Mouse (Mus musculus): ENCODE results near the gene Nfix. TPM values are rescaled to one million over a fixed set of nuclear protein-coding genes. Genes with fewer than 3 reads are reported as not detected.
A peak's percentile ranks its signal among the peaks of the same experiment; 100 is the strongest.

Nfix gene
- polyA plus RNA-seq, 1 experiment, result not detected

- WGBS, result 86% methylated on average over 17 of the region's 17 CpGs
- no peak for TF ChIP-seq POLR2A (IDR thresholded peaks at IDR 0.05; ENCODE audit: insufficient read depth, low read depth, low read length)
- TF ChIP-seq CTCF (IDR thresholded peaks at IDR 0.05; ENCODE audit: insufficient read depth, low read depth, low read length), result no peak
- Histone ChIP-seq H3K27ac (ENCODE audit: insufficient read depth, low read depth, low read length) (no peak overlapping the region), H3K4me1 (ENCODE audit: control insufficient read depth, insufficient read depth, low read length) (peaks cover 12% of the 10 kb centered on the region), H3K4me3 (ENCODE audit: insufficient read depth, low read depth, low read length) (no peak overlapping the region)
These were observed 16.0 kb upstream of the Nfix start for GRCm38 (mm10) chr8:84816117-84816516.

- TF ChIP-seq CTCF (IDR thresholded peaks at IDR 0.05; ENCODE audit: insufficient read depth, low read depth, low read length) (peak; percentile 64), POLR2A (IDR thresholded peaks at IDR 0.05; ENCODE audit: insufficient read depth, low read depth, low read length) (no peak)
- WGBS, result 25% methylated on average over 9 of the region's 9 CpGs
- Histone ChIP-seq H3K4me3 (ENCODE audit: insufficient read depth, low read depth, low read length) (no peak overlapping the region), H3K27ac (ENCODE audit: insufficient read depth, low read depth, low read length) (no peak overlapping the region), H3K4me1 (ENCODE audit: control insufficient read depth, insufficient read depth, low read length) (peaks cover 17% of the 10 kb centered on the region)
These were observed 15.4 kb upstream of the Nfix start for GRCm38 (mm10) chr8:84815547-84815946.

- peaks cover 17% of the 10 kb centered on the region for H3K4me1 ChIP-seq (ENCODE audit: control insufficient read depth, insufficient read depth, low read length)
- no peak overlapping the region for H3K27ac ChIP-seq (ENCODE audit: insufficient read depth, low read depth, low read length)
- TF ChIP-seq POLR2A (IDR thresholded peaks at IDR 0.05; ENCODE audit: insufficient read depth, low read depth, low read length) (no peak), CTCF (IDR thresholded peaks at IDR 0.05; ENCODE audit: insufficient read depth, low read depth, low read length) (no peak)
- H3K4me3 ChIP-seq (ENCODE audit: insufficient read depth, low read depth, low read length), result no peak overlapping the region
- 38% methylated on average over 19 of the region's 19 CpGs for WGBS
These were observed 14.7 kb upstream of the Nfix start for GRCm38 (mm10) chr8:84814555-84815441.

- H3K4me1 ChIP-seq (ENCODE audit: control insufficient read depth, insufficient read depth, low read length), result peaks cover 17% of the 10 kb centered on the region
- H3K4me3 ChIP-seq (ENCODE audit: insufficient read depth, low read depth, low read length), result no peak overlapping the region
- WGBS, result 66% methylated on average over 11 of the region's 11 CpGs
- TF ChIP-seq POLR2A (IDR thresholded peaks at IDR 0.05; ENCODE audit: insufficient read depth, low read depth, low read length) (no peak), CTCF (IDR thresholded peaks at IDR 0.05; ENCODE audit: insufficient read depth, low read depth, low read length) (no peak)
- no peak overlapping the region for H3K27ac ChIP-seq (ENCODE audit: insufficient read depth, low read depth, low read length)
These were observed 14.1 kb upstream of the Nfix start for GRCm38 (mm10) chr8:84814240-84814554.

GRCm38 (mm10) chr8:84813830-84814229, 13.7 kb upstream of the Nfix start:
- H3K4me3 ChIP-seq (ENCODE audit: insufficient read depth, low read depth, low read length), result no peak overlapping the region
- H3K4me1 ChIP-seq (ENCODE audit: control insufficient read depth, insufficient read depth, low read length), result peaks cover 17% of the 10 kb centered on the region
- no peak overlapping the region for H3K27ac ChIP-seq (ENCODE audit: insufficient read depth, low read depth, low read length)
- no peak for TF ChIP-seq CTCF (IDR thresholded peaks at IDR 0.05; ENCODE audit: insufficient read depth, low read depth, low read length)
- TF ChIP-seq POLR2A (IDR thresholded peaks at IDR 0.05; ENCODE audit: insufficient read depth, low read depth, low read length), result no peak
- 76% methylated on average over 3 of the region's 3 CpGs for WGBS

GRCm38 (mm10) chr8:84813059-84813458, 12.9 kb upstream of the Nfix start:
- no peak overlapping the region for H3K4me3 ChIP-seq (ENCODE audit: insufficient read depth, low read depth, low read length)
- H3K4me1 ChIP-seq (ENCODE audit: control insufficient read depth, insufficient read depth, low read length), result peaks cover 17% of the 10 kb centered on the region
- no peak for TF ChIP-seq POLR2A (IDR thresholded peaks at IDR 0.05; ENCODE audit: insufficient read depth, low read depth, low read length)
- no peak for TF ChIP-seq CTCF (IDR thresholded peaks at IDR 0.05; ENCODE audit: insufficient read depth, low read depth, low read length)
- no peak overlapping the region for H3K27ac ChIP-seq (ENCODE audit: insufficient read depth, low read depth, low read length)
- under 1% methylated on average over 5 of the region's 5 CpGs for WGBS

GRCm38 (mm10) chr8:84811303-84811702, 11.2 kb upstream of the Nfix start:
- no peak for TF ChIP-seq CTCF (IDR thresholded peaks at IDR 0.05; ENCODE audit: insufficient read depth, low read depth, low read length)
- no peak for TF ChIP-seq POLR2A (IDR thresholded peaks at IDR 0.05; ENCODE audit: insufficient read depth, low read depth, low read length)
- H3K4me1 ChIP-seq (ENCODE audit: control insufficient read depth, insufficient read depth, low read length), result peaks cover 17% of the 10 kb centered on the region
- WGBS, result 25% methylated on average over 10 of the region's 10 CpGs
- H3K4me3 ChIP-seq (ENCODE audit: insufficient read depth, low read depth, low read length), result peak overlapping the region; percentile 28
- H3K27ac ChIP-seq (ENCODE audit: insufficient read depth, low read depth, low read length), result no peak overlapping the region

GRCm38 (mm10) chr8:84810896-84811295, 10.8 kb upstream of the Nfix start:
- H3K27ac ChIP-seq (ENCODE audit: insufficient read depth, low read depth, low read length), result no peak overlapping the region
- whole genome bisulfite sequencing, result under 1% methylated on average over 32 of the region's 32 CpGs
- H3K4me3 ChIP-seq (ENCODE audit: insufficient read depth, low read depth, low read length), result peak overlapping the region; percentile 28
- H3K4me1 ChIP-seq (ENCODE audit: control insufficient read depth, insufficient read depth, low read length), result peaks cover 17% of the 10 kb centered on the region
- TF ChIP-seq CTCF (IDR thresholded peaks at IDR 0.05; ENCODE audit: insufficient read depth, low read depth, low read length) (peak; percentile 75), POLR2A (IDR thresholded peaks at IDR 0.05; ENCODE audit: insufficient read depth, low read depth, low read length) (no peak)

GRCm38 (mm10) chr8:84809941-84810280, 9.8 kb upstream of the Nfix start:
- TF ChIP-seq POLR2A (IDR thresholded peaks at IDR 0.05; ENCODE audit: insufficient read depth, low read depth, low read length) (no peak), CTCF (IDR thresholded peaks at IDR 0.05; ENCODE audit: insufficient read depth, low read depth, low read length) (no peak)
- no peak overlapping the region for H3K27ac ChIP-seq (ENCODE audit: insufficient read depth, low read depth, low read length)

More at GRCm38 (mm10) chr8:84809941-84810280, 9.8 kb upstream of the Nfix start:
- WGBS, result 80% methylated on average over 5 of the region's 5 CpGs
- H3K4me1 ChIP-seq (ENCODE audit: control insufficient read depth, insufficient read depth, low read length), result peaks cover 13% of the 10 kb centered on the region
- no peak overlapping the region for H3K4me3 ChIP-seq (ENCODE audit: insufficient read depth, low read depth, low read length)

Measured in olfactory bulb, adult 2 months (tissue).